Mouse (Mus musculus) megakaryocyte-erythroid progenitor cell, adult 5-6 weeks (primary cell): Measurements from ENCODE around the gene Det1. TPM values are rescaled to one million over a fixed set of nuclear protein-coding genes. Genes with fewer than 3 reads are reported as not detected.

Experiments used
- ATAC-seq: replicated peaks from 2 replicates; pipeline ENCODE4 v1.8.0; 2016; ENCODE audit warnings: mild to moderate bottlenecking, inconsistent platforms; ENCODE audit not compliant: severe bottlenecking, poor library complexity, low FRiP score, low TSS enrichment
- total RNA-seq, 2 experiments: library from RNA; stranded (forward) in 1 of 2; stranded (reverse) in 1 of 2; fragments of 200-1000, 215-1000 nt in 1 of 2; fragments of >200 nt in 1 of 2; fragmentation: Nextera tagmentation in 1 of 2; gene quantifications; 2 replicates each; pipeline ENCODE4 v1.2.3; 2014 to 2017

Det1 gene
- total RNA-seq, 2 experiments from 2014 or later, result 27.0 to 29.3 TPM

DNA sequence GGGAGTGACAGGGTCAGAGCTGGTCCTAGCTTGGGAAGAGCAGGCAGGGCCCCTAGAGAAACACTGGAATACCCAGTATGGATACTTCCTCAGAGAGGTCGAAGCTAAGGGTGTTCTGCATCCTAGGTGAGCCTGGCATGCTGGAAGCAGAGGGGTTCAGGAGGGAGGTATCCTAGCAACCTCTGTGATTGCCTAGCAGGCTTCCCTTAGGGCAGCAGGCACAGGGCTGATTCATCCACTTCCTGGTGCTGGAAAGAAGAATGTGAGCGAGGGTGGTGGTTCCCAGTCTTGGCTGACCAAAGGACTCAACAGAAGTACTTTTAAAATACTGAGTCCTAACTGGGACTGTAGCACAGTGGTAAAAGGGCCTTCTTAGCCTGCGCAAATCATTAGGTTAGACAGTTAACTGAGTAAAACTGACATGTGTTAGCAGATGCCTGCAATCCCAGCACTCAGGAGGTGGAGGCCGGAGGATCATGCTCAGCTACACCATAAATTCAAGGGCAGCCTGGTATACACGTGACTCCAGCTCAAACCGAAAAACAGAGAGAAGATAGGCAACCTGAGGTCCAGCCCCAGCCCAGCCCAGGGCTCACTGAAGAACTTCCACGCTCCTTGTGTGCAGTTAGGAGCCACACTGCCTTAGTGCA lies 16.9 kb upstream of the Det1 start:
- ATAC-seq, result no peak

DNA sequence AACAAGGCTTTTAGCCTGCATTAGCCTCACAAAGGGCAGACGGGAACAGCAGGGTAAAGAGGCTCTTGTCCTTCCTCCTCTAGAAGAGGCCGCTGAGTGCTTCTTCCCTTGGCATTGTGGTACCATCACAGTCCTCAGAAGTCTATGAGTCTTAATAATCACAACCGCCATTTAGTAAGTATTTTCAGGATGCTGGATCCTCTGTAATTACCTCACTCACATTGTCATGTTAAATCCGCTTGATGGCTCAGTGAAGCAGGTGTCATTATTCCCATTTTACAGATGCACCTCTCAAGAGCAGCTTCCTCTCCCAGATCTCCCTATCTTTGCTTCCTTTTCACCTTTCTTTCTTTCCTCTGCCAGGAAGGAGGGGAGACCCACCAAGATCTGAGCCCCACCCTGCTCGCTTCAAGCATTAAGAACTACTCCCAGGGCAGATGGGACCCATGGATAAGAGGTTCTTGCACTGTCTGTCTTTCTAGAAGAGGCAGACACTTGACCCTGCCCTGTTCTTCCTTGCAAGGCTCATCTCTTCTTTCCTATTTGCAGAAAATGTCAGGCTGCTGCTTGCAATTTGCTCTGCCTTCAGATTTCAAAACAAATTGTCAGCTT lies 8.1 kb upstream of the Det1 start:
- 0 out of 2 replicates have a peak, but pooled peaks have one; percentile 37 for ATAC-seq

GRCm38 (mm10) chr7:78854051-78854450 lies 7.0 kb upstream of the Det1 start:
- no peak for ATAC-seq

- ATAC-seq, result no peak
Observed at GRCm38 (mm10) chr7:78846066-78846716, 872 bp downstream of the Det1 start.

GRCm38 (mm10) chr7:78841601-78842000 lies 5.5 kb downstream of the Det1 start:
- ATAC-seq, result no peak

DNA sequence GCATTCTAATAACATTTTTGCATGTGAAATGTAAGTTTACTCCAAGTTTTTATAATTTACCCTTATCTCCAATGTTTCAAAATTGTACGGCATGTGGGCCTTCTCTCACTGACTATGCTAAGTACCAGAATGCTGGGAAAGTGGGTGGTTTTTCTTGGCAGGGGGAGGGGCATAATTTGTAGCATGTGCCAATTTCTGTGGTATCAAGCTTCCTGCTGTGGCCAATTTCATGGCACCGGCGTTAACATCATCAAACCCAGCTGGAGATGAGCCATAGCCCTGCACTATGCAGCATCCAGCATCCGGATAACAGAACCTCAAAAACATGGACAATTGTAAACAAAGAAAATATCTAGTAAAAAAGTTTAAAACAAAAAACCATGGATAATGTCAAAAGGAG lies 9.8 kb downstream of the Det1 start:
- ATAC-seq, result 0 out of 2 replicates have a peak, but pooled peaks have one; percentile 37

DNA sequence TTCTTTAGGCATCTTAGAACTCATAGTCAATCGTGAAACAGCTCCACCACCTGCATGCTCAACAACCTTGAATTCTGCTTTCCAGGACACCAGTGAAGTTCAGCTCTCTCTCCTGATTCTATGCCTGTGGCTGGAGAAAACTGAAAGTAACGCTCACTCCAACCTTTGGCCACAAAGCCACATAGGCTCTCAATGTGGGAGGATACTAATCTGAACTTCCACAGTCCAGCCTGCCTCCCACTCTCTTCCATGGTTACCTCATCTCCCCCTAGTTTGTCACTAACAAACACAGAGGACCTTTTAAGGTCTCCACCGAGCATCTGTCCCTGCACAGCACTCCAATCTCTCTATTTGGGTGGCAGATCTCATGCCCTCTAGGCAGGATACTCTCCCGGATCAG lies 11.4 kb downstream of the Det1 start:
- no peak for ATAC-seq

DNA sequence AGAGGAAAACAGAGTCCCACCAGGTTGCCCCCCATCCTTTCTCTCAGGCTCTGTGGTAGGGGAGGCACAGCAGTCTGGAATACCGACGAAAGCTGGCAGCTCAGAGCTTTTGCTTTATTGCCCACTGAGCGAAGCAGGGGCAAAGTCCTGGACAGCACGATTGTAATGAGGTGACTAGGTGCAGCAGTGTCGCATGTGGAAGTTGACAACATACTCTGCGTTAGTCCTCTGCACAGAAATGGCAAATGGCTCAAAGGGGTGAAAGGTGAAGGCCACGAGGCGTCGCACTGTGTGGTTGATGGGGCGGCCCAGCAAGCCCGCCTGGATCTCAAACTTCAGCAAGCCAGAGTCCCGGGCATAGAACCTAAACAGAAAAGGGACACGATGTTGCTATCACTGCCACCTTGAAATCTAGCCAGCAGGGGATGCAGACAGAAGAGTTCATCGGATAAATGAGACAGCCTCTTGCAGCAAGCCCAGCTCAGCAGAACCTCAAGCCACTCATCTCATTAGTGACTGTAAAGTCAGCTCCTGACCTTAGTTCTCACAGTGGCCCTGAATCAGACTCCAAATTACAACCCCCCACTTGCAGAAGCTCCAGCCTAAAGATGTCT lies 19.2 kb downstream of the Det1 start:
- ATAC-seq, result no peak

- peak; percentile 92 for ATAC-seq
Observed at GRCm38 (mm10) chr7:78826682-78827385, 20.2 kb downstream of the Det1 start.

DNA sequence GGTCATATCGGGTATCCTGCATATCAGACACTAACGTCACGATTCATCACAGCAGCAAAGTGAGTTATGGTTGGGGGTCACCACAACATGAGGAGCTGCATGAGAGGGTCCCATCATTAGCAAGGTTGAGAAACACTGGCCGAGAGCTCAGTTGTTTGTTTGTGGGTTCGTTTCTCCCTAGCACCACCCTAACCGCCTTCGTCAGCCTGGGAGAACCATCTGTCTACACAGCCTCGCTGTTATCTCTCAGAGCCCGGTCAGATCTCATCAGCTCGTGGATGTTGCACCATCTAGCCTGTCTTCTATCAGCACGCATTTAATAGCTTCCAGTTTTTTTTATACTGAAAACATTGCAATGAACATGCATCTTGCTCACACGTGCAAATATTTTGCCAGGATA lies 28.7 kb downstream of the Det1 start:
- ATAC-seq, result peak; percentile 72

DNA sequence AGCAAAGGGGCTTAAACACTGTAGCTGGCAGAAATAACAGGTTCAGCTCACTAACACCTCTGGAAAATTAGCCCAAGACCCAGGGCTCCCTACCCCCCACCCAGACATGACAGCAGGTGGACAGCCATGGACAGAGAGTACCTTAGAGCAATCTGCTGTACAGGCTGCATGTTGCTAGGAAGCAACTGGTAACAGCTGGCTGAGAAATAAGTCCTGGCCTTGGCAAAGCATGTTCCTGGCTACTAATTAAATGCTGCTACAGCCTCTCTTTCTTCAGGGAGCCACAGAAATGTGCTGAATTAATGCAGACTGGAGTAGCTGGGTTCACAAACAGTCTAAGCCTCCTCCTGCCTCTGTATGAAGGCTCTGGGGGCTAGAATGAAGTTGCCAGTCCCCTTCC lies 32.3 kb downstream of the Det1 start:
- no peak for ATAC-seq

DNA sequence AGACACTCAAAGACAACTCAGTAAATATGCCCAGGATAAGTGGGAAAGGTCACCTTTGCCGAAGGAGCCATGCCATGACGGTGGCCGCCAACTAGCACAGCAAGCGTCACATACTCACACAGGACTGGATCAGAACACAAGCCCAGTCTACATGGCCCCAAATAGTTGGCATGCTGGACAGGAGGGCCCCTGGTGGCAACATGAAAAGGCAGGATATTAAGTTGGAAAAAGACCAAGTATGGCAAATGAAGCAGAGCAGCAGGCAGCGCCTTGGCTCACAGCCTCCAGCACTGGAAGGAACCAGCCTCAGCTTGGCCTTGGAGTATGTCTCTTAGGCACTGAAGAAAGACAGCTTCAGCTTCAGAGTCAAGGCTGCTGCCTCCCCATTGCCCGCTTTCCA lies 33.3 kb downstream of the Det1 start:
- no peak for ATAC-seq

- ATAC-seq, result no peak
Observed at GRCm38 (mm10) chr7:78807192-78807591, 39.9 kb downstream of the Det1 start.

DNA sequence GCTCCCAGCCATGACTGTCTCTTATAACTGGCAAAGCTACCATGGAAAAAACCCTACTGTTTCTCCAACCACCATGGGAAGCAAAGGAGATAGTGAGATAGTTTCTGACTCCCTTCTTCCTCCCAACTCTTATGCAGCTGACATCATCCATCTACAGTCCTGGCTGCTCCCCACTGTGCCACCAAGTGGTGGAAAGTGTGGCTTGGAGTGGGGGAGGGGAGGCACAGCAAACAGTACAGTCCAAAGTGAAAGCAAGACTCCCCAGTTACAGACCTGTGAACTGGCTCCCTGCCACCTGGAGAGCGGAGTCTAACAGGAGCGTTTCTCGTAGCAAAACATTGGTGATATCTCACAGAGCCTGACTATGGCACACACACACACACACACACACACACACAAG lies 43.2 kb downstream of the Det1 start:
- ATAC-seq, result peak; percentile 66

- ATAC-seq, result peak; percentile 82
Observed at GRCm38 (mm10) chr7:78799730-78800496, 47.1 kb downstream of the Det1 start.

- no peak for ATAC-seq
Observed at GRCm38 (mm10) chr7:78797843-78798455, 49.1 kb downstream of the Det1 start.

DNA sequence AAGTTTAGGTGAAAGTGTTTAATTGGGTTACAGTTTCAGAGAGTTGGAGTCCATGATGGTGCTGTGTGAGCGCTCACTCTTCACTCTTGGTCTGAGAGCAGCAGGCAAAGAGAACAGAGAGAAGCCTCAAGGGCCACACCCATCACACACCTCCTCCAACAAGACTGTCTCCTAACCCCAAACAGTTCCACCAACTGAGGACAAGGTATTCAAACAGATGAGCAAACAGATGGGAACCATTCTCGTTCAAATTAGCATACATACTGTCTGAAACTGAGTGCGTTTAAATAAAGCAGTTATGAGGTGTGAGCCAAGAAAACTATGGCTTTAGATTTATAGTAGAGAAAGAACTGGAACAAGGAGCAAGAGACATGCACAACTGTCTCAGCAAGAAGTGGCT lies 50.4 kb downstream of the Det1 start:
- ATAC-seq, result no peak

- peak; percentile 63 for ATAC-seq
Observed at GRCm38 (mm10) chr7:78794571-78795092, 52.4 kb downstream of the Det1 start.
